Mouse (Mus musculus) kidney, postnatal 4 days (tissue): ENCODE data around the gene Adh7.
A peak's percentile ranks its signal among the peaks of the same experiment; 100 is the strongest.

Source experiments
- DNase-seq, 2 experiments: peaks; one replicate each; pipeline ENCODE4 v3.0.0; 2021; ENCODE audit warnings: mixed read lengths in 2 of 2

Gene Adh7

GRCm38 (mm10) chr3:138217631-138218264 is at the start of gene Adh7:
Adh7 (plus strand) TSS chr3:138217760.
- no peak for DNase-seq

GRCm38 (mm10) chr3:138173291-138173690 is 44.3 kb upstream of the Adh7 start:
- peak; percentile 23 to 40 for DNase-seq

GRCm38 (mm10) chr3:138175551-138175950 is 42.0 kb upstream of the Adh7 start:
- DNase-seq, result no peak

GRCm38 (mm10) chr3:138182019-138182418 is 35.5 kb upstream of the Adh7 start:
- no peak for DNase-seq

- DNase-seq, result no peak
Observed at GRCm38 (mm10) chr3:138183371-138183770, 34.2 kb upstream of the Adh7 start.

- DNase-seq, result peak; percentile 41 to 60
Observed at GRCm38 (mm10) chr3:138185290-138185689, 32.3 kb upstream of the Adh7 start.

GRCm38 (mm10) chr3:138185995-138186930 is 31.3 kb upstream of the Adh7 start:
- DNase-seq, result no peak

GRCm38 (mm10) chr3:138192260-138192659 is 25.3 kb upstream of the Adh7 start:
- no peak for DNase-seq

GRCm38 (mm10) chr3:138193683-138194302 is 23.8 kb upstream of the Adh7 start, which contains the start of gene 4930579F01Rik:
4930579F01Rik (minus strand) TSS chr3:138193825.
- DNase-seq, result no peak

- DNase-seq, result no peak
Observed at GRCm38 (mm10) chr3:138197093-138197492, 20.5 kb upstream of the Adh7 start.

GRCm38 (mm10) chr3:138197556-138197955 is 20.0 kb upstream of the Adh7 start:
- DNase-seq, result peak in 1 of 2 experiments; percentile 19

- peak; percentile 94 for DNase-seq
Observed at GRCm38 (mm10) chr3:138197973-138198721, 19.4 kb upstream of the Adh7 start.

- peak in 1 of 2 experiments; percentile 10 for DNase-seq
Observed at GRCm38 (mm10) chr3:138198722-138199068, 18.9 kb upstream of the Adh7 start.

- no peak for DNase-seq
Observed at GRCm38 (mm10) chr3:138208821-138209220, 8.7 kb upstream of the Adh7 start.

GRCm38 (mm10) chr3:138210432-138211075 is 7.0 kb upstream of the Adh7 start:
- DNase-seq, result no peak

GRCm38 (mm10) chr3:138212431-138212951 is 5.1 kb upstream of the Adh7 start:
- DNase-seq, result no peak

GRCm38 (mm10) chr3:138215395-138215989 is 2.1 kb upstream of the Adh7 start:
- DNase-seq, result no peak

- no peak for DNase-seq
Observed at GRCm38 (mm10) chr3:138216091-138216490, 1.5 kb upstream of the Adh7 start.

- no peak for DNase-seq
Observed at GRCm38 (mm10) chr3:138221116-138221515, 3.6 kb downstream of the Adh7 start.

- no peak for DNase-seq
Observed at GRCm38 (mm10) chr3:138222511-138222910, 5.0 kb downstream of the Adh7 start.

- peak; percentile 69 to 78 for DNase-seq
Observed at GRCm38 (mm10) chr3:138222952-138223351, 5.4 kb downstream of the Adh7 start.
